Mouse (Mus musculus): Measurements from ENCODE around the gene B230219D22Rik. TPM values are rescaled to one million over a fixed set of nuclear protein-coding genes. Genes with fewer than 3 reads are reported as not detected.
A peak's percentile ranks its signal among the peaks of the same experiment; 100 is the strongest.

The B230219D22Rik gene
- polyA plus RNA-seq, 1 experiment: 93.4 TPM

DNA sequence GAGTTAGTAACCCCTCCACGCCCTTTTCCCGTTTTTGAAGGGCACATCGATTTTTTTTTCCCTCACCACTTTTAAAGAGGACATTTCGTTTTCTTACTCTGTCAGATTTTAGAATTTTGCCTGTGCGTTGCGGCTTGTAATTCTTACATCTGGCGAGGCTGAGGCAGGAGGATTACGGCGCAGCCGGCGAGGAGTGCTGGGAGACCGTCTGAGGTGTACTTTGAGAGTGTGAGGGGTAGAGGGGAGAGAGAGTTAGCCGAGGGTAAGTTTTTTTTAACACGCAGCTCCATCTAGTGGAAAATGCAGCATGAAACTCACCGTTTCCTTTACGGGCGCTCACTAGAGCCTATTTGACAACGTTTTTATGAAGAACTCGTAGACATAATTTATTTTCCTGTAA is 34.9 kb downstream of the B230219D22Rik start:
- DNase-seq (ENCODE audit: low read depth): peak; percentile 90
- no peak for TF ChIP-seq POLR2A (IDR thresholded peaks at IDR 0.05; ENCODE audit: borderline replicate concordance, extremely low read depth, insufficient read depth, insufficient read length, poor library complexity, severe bottlenecking)
- peak; percentile 57; the same call in 1 of the 2 replicates for TF ChIP-seq CTCF (IDR thresholded peaks at IDR 0.05; ENCODE audit: borderline replicate concordance, extremely low read depth, insufficient read depth, insufficient read length)

DNA sequence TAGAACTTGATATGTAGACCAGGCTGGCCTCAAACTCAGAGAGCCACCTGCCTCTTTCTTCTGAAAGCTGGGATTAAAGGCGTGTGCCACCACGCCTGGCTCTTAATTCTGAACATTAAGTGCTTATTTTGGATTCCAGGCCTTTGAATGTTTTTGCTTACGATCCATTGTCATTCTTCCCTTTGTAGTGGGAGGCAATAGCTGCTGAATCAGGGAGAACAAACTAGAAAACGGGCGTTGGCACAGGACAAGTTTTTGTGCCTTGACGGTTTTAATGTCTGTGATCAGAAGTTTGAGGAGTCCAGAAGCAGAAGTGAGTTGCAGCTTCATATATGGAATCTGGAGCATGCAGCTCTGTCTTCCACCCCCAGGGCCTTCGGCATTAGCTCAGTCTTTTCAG is 37.8 kb downstream of the B230219D22Rik start:
- no peak for TF ChIP-seq CTCF (IDR thresholded peaks at IDR 0.05; ENCODE audit: borderline replicate concordance, extremely low read depth, insufficient read depth, insufficient read length)
- TF ChIP-seq POLR2A (IDR thresholded peaks at IDR 0.05; ENCODE audit: borderline replicate concordance, extremely low read depth, insufficient read depth, insufficient read length, poor library complexity, severe bottlenecking): no peak
- DNase-seq (ENCODE audit: low read depth): no peak

DNA sequence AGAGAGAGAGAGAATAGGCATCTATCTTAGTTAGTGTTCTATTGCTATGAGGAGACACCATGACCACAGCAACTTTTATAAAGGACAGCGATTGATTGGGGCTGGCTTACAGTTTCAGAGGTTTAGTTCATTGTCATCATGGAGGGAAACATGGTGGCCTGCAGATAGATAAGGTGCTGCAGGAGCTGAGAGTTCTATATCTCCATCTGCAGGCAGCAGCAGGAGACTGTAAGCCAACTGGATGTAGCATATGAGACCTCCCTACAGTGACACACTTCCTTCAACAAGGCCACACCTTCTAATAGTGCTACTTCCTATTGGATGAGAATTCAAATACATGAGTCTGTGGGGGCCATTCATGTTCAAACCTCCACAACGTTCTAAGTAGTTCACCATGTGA is 39.2 kb downstream of the B230219D22Rik start:
- DNase-seq (ENCODE audit: low read depth): no peak
- TF ChIP-seq POLR2A (IDR thresholded peaks at IDR 0.05; ENCODE audit: borderline replicate concordance, extremely low read depth, insufficient read depth, insufficient read length, poor library complexity, severe bottlenecking) (no peak), CTCF (IDR thresholded peaks at IDR 0.05; ENCODE audit: borderline replicate concordance, extremely low read depth, insufficient read depth, insufficient read length) (no peak)

DNA sequence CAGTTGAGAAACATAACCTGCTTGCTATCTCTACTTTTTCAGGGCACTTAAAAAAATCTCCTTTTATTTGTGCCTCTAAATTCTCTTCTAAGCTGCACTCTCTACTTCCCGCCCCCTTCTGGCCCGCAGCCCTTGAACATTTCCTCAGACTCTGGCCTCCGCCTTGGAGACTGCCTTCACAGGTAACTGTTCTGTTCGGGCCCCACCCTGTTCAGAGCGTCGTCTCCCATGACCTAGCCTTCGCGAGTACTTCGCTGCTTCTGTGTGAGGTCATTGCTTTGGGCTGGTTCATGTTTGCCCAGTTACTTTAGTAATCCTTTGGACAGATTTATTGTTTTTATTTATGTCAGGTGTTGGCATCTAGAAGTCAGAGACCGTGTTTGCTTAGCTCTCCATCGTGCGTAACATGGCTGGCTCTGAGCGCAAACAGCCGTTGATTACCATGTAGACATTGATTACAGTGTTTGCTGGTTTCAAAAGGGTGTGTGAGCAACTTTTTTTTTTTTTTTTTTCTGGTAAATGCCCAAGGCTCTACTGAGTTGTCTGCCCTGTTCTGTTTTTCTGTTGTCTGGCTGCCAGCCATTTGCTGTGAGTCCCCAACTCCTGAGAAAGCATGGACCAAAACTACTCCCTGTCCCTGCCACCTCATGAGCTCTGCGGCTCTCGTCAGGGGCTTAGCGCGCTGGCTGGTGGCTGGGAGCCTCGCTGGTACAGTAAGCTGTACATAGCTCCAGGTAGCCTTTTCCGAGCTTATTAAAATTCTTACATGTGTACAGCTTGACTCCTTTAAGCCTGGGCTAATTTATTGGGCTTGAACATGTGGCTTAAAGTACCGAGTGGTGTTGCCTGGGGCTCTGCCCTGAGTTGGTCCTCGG is 40.9 kb downstream of the B230219D22Rik start:
- no peak for DNase-seq (ENCODE audit: low read depth)
- TF ChIP-seq CTCF (IDR thresholded peaks at IDR 0.05; ENCODE audit: borderline replicate concordance, extremely low read depth, insufficient read depth, insufficient read length) (no peak), POLR2A (IDR thresholded peaks at IDR 0.05; ENCODE audit: borderline replicate concordance, extremely low read depth, insufficient read depth, insufficient read length, poor library complexity, severe bottlenecking) (no peak)

DNA sequence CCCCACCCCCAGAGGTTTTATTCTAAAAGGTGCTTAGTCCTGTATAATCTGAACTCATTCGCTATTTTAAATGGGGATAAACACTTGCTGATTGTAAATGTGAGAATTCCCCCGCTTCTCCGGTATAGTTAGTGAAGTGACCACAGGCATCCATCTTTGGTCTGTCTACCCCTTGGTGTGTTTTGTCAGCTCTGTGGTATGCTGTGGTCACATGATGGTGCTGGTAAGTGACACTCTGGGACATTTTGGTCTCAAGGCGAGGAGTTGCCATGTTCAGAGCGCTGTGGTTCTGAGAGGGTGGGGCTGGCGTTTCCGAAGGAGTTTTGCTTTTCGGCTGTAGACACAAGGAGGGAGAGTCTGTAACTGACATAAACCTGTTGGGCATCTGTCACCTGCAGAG is 45.0 kb downstream of the B230219D22Rik start:
- no peak for DNase-seq (ENCODE audit: low read depth)
- no peak for TF ChIP-seq CTCF (IDR thresholded peaks at IDR 0.05; ENCODE audit: borderline replicate concordance, extremely low read depth, insufficient read depth, insufficient read length)
- no peak for TF ChIP-seq POLR2A (IDR thresholded peaks at IDR 0.05; ENCODE audit: borderline replicate concordance, extremely low read depth, insufficient read depth, insufficient read length, poor library complexity, severe bottlenecking)

DNA sequence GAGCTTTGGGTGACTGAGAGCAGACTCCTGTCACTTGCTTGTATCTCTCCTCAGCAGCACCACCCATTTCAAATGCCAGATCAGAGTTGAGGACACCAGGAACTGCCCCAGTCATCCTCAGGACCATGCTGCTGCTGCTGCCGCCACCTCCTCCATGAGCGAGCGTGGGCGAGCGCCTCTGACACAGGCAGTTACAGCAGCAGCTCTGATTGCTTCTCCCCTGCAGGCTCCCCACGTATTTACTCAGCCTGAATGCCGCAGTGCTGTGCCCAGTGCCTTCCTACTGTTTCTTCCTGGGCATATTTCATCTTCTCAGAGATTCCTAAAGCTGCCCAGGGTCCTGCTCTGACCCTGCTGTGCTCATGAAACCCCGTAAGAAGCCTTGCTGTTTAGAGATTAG is 49.4 kb downstream of the B230219D22Rik start:
- TF ChIP-seq CTCF (IDR thresholded peaks at IDR 0.05; ENCODE audit: borderline replicate concordance, extremely low read depth, insufficient read depth, insufficient read length) (no peak), POLR2A (IDR thresholded peaks at IDR 0.05; ENCODE audit: borderline replicate concordance, extremely low read depth, insufficient read depth, insufficient read length, poor library complexity, severe bottlenecking) (no peak)
- no peak for DNase-seq (ENCODE audit: low read depth)

Other genes with a start within 250 kb of the B230219D22Rik start
- gene Grk6, start 248.1 kb upstream of the B230219D22Rik start, polyA plus RNA-seq (2012; rRNA removed): 79.6 and 92.1 TPM in 2 replicates
- gene Prr7, start 228.9 kb upstream of the B230219D22Rik start, polyA plus RNA-seq (2012; rRNA removed): 75.5 and 77.4 TPM in 2 replicates
- 809 and 867 TPM in 2 replicates for gene Dbn1, start 205.0 kb upstream of the B230219D22Rik start, polyA plus RNA-seq (2012; rRNA removed)
- 118 and 126 TPM in 2 replicates for gene Pdlim7, start 179.4 kb upstream of the B230219D22Rik start, polyA plus RNA-seq (2012; rRNA removed)
- 15.9 and 20.0 TPM in 2 replicates for gene Dok3, start 163.8 kb upstream of the B230219D22Rik start, polyA plus RNA-seq (2012; rRNA removed)
- gene Ddx41, start 156.5 kb upstream of the B230219D22Rik start, polyA plus RNA-seq (2012; rRNA removed): 92.4 and 109 TPM in 2 replicates
- 161 and 190 TPM in 2 replicates for gene Fam193b, start 122.0 kb upstream of the B230219D22Rik start, polyA plus RNA-seq (2012; rRNA removed)
- 98.7 and 99.3 TPM in 2 replicates for gene Tmed9, start 119.4 kb upstream of the B230219D22Rik start, polyA plus RNA-seq (2012; rRNA removed)
- 47.2 and 57.5 TPM in 2 replicates for gene B4galt7, start 93.2 kb upstream of the B230219D22Rik start, polyA plus RNA-seq (2012; rRNA removed)
- 74.6 and 80.9 TPM in 2 replicates for gene Caml, start 70.1 kb upstream of the B230219D22Rik start, polyA plus RNA-seq (2012; rRNA removed)
- gene Ddx46, start 58.1 kb upstream of the B230219D22Rik start, polyA plus RNA-seq (2012; rRNA removed): 46.6 and 52.7 TPM in 2 replicates
- gene Txndc15, start 21.5 kb downstream of the B230219D22Rik start, polyA plus RNA-seq (2012; rRNA removed): 73.0 and 73.1 TPM in 2 replicates
- gene Pcbd2, start 34.2 kb downstream of the B230219D22Rik start, polyA plus RNA-seq (2012; rRNA removed): 12.6 and 17.5 TPM in 2 replicates
- gene Catsper3, start 91.4 kb downstream of the B230219D22Rik start, polyA plus RNA-seq (2012; rRNA removed): 0.05 and 0.06 TPM in 2 replicates
- gene Pitx1, start 143.1 kb downstream of the B230219D22Rik start, polyA plus RNA-seq (2012; rRNA removed): 1.3 and 1.4 TPM in 2 replicates